Comparison of ENCODE assay signal across 11 mouse cellular contexts in the genomic region with DNA sequence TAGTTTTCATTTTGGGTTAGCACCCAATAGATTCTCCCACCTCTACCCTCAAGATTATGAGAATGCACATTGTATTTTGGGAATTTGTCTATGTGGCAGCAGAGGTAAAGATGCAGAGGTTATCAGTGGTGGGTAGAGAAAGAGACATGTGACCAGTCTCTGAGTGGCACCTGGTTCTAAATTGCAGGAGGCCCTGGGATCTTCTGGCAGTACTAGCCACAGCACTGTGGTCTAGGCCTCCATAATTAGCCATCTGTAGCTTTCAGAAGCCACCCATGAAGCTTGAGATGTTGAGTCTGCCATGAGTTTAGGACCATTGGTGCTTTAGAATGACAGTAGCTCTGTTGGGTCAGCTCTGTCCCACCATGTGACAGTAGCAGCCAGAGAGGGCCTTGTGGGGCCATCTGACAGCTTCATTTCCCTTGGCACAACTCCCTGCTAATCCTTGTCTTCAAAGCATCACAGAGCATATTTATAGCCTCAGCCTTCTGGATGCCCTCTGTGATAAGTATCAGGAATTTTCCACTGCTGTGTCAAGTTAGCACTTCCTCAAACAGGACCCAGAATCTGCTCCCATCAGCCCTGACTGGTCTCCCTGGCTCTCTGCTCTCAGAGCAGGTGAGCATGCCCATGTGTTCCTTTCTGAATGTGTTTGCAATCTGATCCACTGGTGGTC.
DNase-seq lines count a peak whose midpoint lies in the region; ATAC-seq and TF ChIP-seq lines count a peak whose summit lies in the region.
"Had no signal": no experiment of that assay in that cellular context is flagged by ENCODE, and none has a peak within 500 bp of the region (broad histone marks: within the 10 kb centered on the region; RNA-seq: fewer than 3 reads in every experiment).

No protein-coding gene starts in this region.

- H3K4me1 ChIP-seq in heart, adult 2 months (ENCODE audit: control insufficient read depth, insufficient read depth, low read length): peaks cover 8% of the 10 kb centered on the region
- H3K4me1 ChIP-seq in kidney, postnatal 0 days (replicated peaks; ENCODE audit: insufficient read depth, low read length): 0 out of 2 replicates have a peak, but pooled peaks cover 7% of the 10 kb centered on the region

- TF ChIP-seq POLR2A in heart, adult 2 months (IDR thresholded peaks at IDR 0.05; ENCODE audit: insufficient read depth, low read depth, low read length): no peak

- H3K9ac ChIP-seq in heart, adult 2 months (ENCODE audit: low read depth, low read length): no peak overlapping the region
- no peak overlapping the region for H3K9ac ChIP-seq in kidney, postnatal 0 days (ENCODE audit: low read depth, low read length)
- H3K9ac ChIP-seq: embryonic facial prominence, embryonic 15.5 days; limb, embryonic 13.5 days; neural tube, embryonic 13.5 days had no signal

- intact Hi-C loops in heart, adult 2 months (cut with DNase I): no loop called here
- intact Hi-C loops in heart, postnatal 36 days (cut with DNase I): no loop called here

- ATAC-seq in kidney, postnatal 0 days (replicated peaks; ENCODE audit: low FRiP score, low read depth): no peak

- H3K9me3 ChIP-seq in kidney, postnatal 0 days (replicated peaks; ENCODE audit: low read length): no peaks in the 10 kb centered on the region
- H3K9me3 ChIP-seq: embryonic facial prominence, embryonic 15.5 days; limb, embryonic 13.5 days; neural tube, embryonic 13.5 days had no signal

- DNase-seq in heart, adult 2 months: peak in 1 of 2 experiments; percentile 36
- no peak for DNase-seq in heart, postnatal 36 days
- DNase-seq in adrenal gland, postnatal 10 days: peak; percentile 40
- DNase-seq in cerebellum, adult 11-12 months: peak; percentile 82
- peak; percentile 75 for DNase-seq in kidney, postnatal 0 days (ENCODE audit: low spot score)
- DNase-seq in right cerebral cortex, adult 18-20 months: no peak
- no peak for DNase-seq in urinary bladder, postnatal 10 days (ENCODE audit: low spot score)
- DNase-seq: thymus, adult 18-20 months had no signal

- no peaks in the 10 kb centered on the region for H3K79me2 ChIP-seq in heart, adult 2 months (replicated peaks; ENCODE audit: control insufficient read depth, insufficient read depth, low read length)

- no peak for TF ChIP-seq CTCF in heart, adult 2 months (IDR thresholded peaks at IDR 0.05)
- TF ChIP-seq CTCF in kidney, postnatal 0 days (IDR thresholded peaks at IDR 0.05; ENCODE audit: low read depth): no peak

- peak overlapping the region; percentile 20; the same call in 1 of the 2 replicates for H3K27ac ChIP-seq in heart, adult 2 months
- no peak overlapping the region for H3K27ac ChIP-seq in kidney, postnatal 0 days
- H3K27ac ChIP-seq: embryonic facial prominence, embryonic 15.5 days; limb, embryonic 13.5 days; neural tube, embryonic 13.5 days had no signal

- H3K27me3 ChIP-seq in heart, adult 2 months (ENCODE audit: control insufficient read depth, insufficient read depth, low read length): no peaks in the 10 kb centered on the region
- H3K27me3 ChIP-seq in kidney, postnatal 0 days (ENCODE audit: insufficient read depth, low read length): no peaks in the 10 kb centered on the region
- H3K27me3 ChIP-seq: embryonic facial prominence, embryonic 15.5 days; limb, embryonic 13.5 days; neural tube, embryonic 13.5 days had no signal

- no peaks in the 10 kb centered on the region for H3K36me3 ChIP-seq in heart, adult 2 months (ENCODE audit: control insufficient read depth, insufficient read depth, low read length)
- H3K36me3 ChIP-seq in kidney, postnatal 0 days (ENCODE audit: insufficient read depth, low read length): no peaks in the 10 kb centered on the region
- H3K36me3 ChIP-seq: embryonic facial prominence, embryonic 15.5 days; limb, embryonic 13.5 days; neural tube, embryonic 13.5 days had no signal

- no peak overlapping the region for H3K4me2 ChIP-seq in kidney, postnatal 0 days (ENCODE audit: low read length)
- H3K4me2 ChIP-seq: embryonic facial prominence, embryonic 15.5 days; limb, embryonic 13.5 days; neural tube, embryonic 13.5 days had no signal

- no peak overlapping the region for H3K4me3 ChIP-seq in heart, adult 2 months
- H3K4me3 ChIP-seq in kidney, postnatal 0 days (replicated peaks; ENCODE audit: low read depth, low read length): no peak overlapping the region
- H3K4me3 ChIP-seq: embryonic facial prominence, embryonic 15.5 days; limb, embryonic 13.5 days; neural tube, embryonic 13.5 days had no signal

- no peak for TF ChIP-seq EP300 in heart, adult 2 months (IDR thresholded peaks at IDR 0.05; ENCODE audit: insufficient read depth, low read depth, low read length)

Comparison
In these comparisons a context has a peak if more than half of its experiments do, and no peak if none do; other contexts are left out.
1. DNase-seq: peak in adrenal gland, postnatal 10 days (single experiment), cerebellum, adult 11-12 months (single experiment) and kidney, postnatal 0 days (single experiment); none in heart, postnatal 36 days (0 of 2), right cerebral cortex, adult 18-20 months (single experiment) and urinary bladder, postnatal 10 days (single experiment).